ENCODE assay signal across 24 mouse cellular contexts in the genomic region with DNA sequence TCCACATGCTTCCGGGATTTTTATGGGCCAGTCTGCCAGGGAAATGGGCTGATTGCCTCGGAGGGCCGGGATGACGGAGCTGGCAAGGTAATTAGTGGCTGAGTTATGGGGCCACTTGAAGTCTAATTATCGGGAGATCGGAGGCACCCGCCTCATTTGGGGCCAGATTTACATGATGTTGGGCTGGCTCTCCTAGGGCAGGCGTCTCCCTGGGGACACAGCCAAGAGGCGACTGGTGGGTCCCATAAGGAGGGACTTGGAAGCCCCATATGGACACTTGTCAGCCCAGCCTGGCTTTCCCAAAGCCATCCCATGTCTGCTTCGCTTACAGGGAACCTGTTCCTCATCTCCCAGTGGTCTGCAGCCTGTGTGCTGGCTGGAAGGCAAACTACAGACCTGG. TPM values are rescaled to one million over a fixed set of nuclear protein-coding genes. Genes with fewer than 3 reads are reported as not detected.
"Had no signal": no experiment of that assay in that cellular context is flagged by ENCODE, and none has a peak within 500 bp of the region (broad histone marks: within the 10 kb centered on the region; RNA-seq: fewer than 3 reads in every experiment).

No protein-coding gene starts in this region.

- H3K9me3 ChIP-seq: kidney, embryonic 15.5 days; limb, embryonic 12.5 days; limb, embryonic 15.5 days; midbrain, embryonic 13.5 days had no signal

- DNase-seq: kidney, postnatal 14 days; kidney, postnatal 4 days; left cerebral cortex, postnatal 4 days; liver, postnatal 0 days; lung, embryonic 14.5 days; right cerebral cortex, adult 18-20 months; right cerebral cortex, postnatal 14 days; right cerebral cortex, postnatal 4 days; thymus, adult 2 months; thymus, postnatal 14 days; thymus, postnatal 4 days had no signal

- H3K4me2 ChIP-seq: kidney, embryonic 15.5 days; limb, embryonic 12.5 days; limb, embryonic 15.5 days; liver, embryonic 11.5 days; lung, embryonic 14.5 days; midbrain, embryonic 13.5 days had no signal

- H3K27ac ChIP-seq: kidney, embryonic 15.5 days; limb, embryonic 12.5 days; limb, embryonic 15.5 days; liver, embryonic 14.5 days; macrophage; midbrain, embryonic 13.5 days; stomach, postnatal 0 days had no signal

- ATAC-seq: liver, postnatal 0 days; lung, postnatal 0 days; midbrain, embryonic 13.5 days had no signal

- H3K4me3 ChIP-seq: kidney, embryonic 15.5 days; limb, embryonic 12.5 days; limb, embryonic 15.5 days; midbrain, embryonic 13.5 days had no signal

- H3K36me3 ChIP-seq: kidney, embryonic 15.5 days; limb, embryonic 12.5 days; limb, embryonic 15.5 days; midbrain, embryonic 13.5 days had no signal

- H3K27me3 ChIP-seq: midbrain, embryonic 13.5 days had no signal

- H3K9ac ChIP-seq: kidney, embryonic 15.5 days; limb, embryonic 12.5 days; limb, embryonic 15.5 days; liver, embryonic 14.5 days; liver, postnatal 0 days; lung, embryonic 14.5 days; midbrain, embryonic 13.5 days had no signal

RNA-seq across cellular contexts. Expression of a gene that starts 45.1 kb away (rescaled TPM):
- polyA plus RNA-seq: kidney, embryonic 15.5 days; limb, embryonic 12.5 days; limb, embryonic 15.5 days; liver, embryonic 11.5 days; liver, embryonic 14.5 days; liver, postnatal 0 days; lung, embryonic 14.5 days; lung, postnatal 0 days; macrophage; midbrain, embryonic 13.5 days; midbrain, postnatal 0 days; neural tube, embryonic 11.5 days; neural tube, embryonic 14.5 days; stomach, embryonic 14.5 days; stomach, postnatal 0 days; thymus, adult 2 months had no signal
